Mouse (Mus musculus): ENCODE measurements around the gene Stra6.

- TF ChIP-seq CTCF (IDR thresholded peaks at IDR 0.05; ENCODE audit: borderline replicate concordance, insufficient read depth, low read depth, low read length): no peak
- TF ChIP-seq POLR2A (IDR thresholded peaks at IDR 0.05; ENCODE audit: borderline replicate concordance, insufficient read depth, low read length): no peak
Measured at GRCm38 (mm10) chr9:58065532-58065931, 1.9 kb downstream of the Stra6 start.

Data from cerebellum, adult 2 months (tissue).